Mouse (Mus musculus) limb, embryonic 12.5 days (tissue): ENCODE results near the gene Abcc3. TPM values are rescaled to one million over a fixed set of nuclear protein-coding genes. Genes with fewer than 3 reads are reported as not detected.

Experiments
- ATAC-seq: fragments of 200-750 bp; cut with Nextera tagmentation; 2 replicates; pipeline ENCODE4 v1.8.0; 2017; ENCODE audit warnings: low read depth, moderate TSS enrichment; ENCODE audit not compliant: insufficient number of reproducible peaks, insufficient read depth, low FRiP score, low TSS enrichment
- H3K27ac ChIP-seq: fragments of 300-500 bp; sonication (generic); 2 replicates; pipeline ENCODE4 v1.5.1; 2016; ENCODE audit warnings: mild to moderate bottlenecking, moderate library complexity
- H3K27me3 ChIP-seq: fragments of 300-500 bp; sonication (generic); 2 replicates; pipeline ENCODE4 v1.6.1; 2016; ENCODE audit warnings: mild to moderate bottlenecking, moderate library complexity
- H3K36me3 ChIP-seq: fragments of 300-500 bp; sonication (generic); 2 replicates; pipeline ENCODE4 v1.6.1; 2016; ENCODE audit warnings: mild to moderate bottlenecking, moderate library complexity
- H3K4me1 ChIP-seq: fragments of 300-500 bp; sonication (generic); replicated peaks from 2 replicates; pipeline ENCODE4 v1.6.1; 2016
- H3K4me2 ChIP-seq: fragments of 300-500 bp; sonication (generic); 2 replicates; pipeline ENCODE4 v1.6.1; 2016; ENCODE audit warnings: mild to moderate bottlenecking, moderate library complexity
- H3K4me3 ChIP-seq: fragments of 300-500 bp; sonication (generic); replicated peaks from 2 replicates; pipeline ENCODE4 v1.5.1; 2016; ENCODE audit warnings: mild to moderate bottlenecking
- H3K9ac ChIP-seq: fragments of 300-500 bp; sonication (generic); replicated peaks from 2 replicates; pipeline ENCODE4 v1.6.1; 2016; ENCODE audit warnings: mild to moderate bottlenecking, moderate library complexity
- H3K9me3 ChIP-seq: fragments of 300-500 bp; sonication (generic); 2 replicates; pipeline ENCODE4 v1.6.1; 2016; ENCODE audit warnings: mild to moderate bottlenecking, moderate library complexity
- WGBS: fragments of 180-500 bp; shearing (Covaris S2); methylation state at CpG from one replicate; pipeline ENCODE4 v1.1.7; 2016; 5-methylcytosine and 5-hydroxymethylcytosine counted together
- polyA plus RNA-seq: library from polyadenylated mRNA; unstranded; fragments of >200 nt; fragmentation: Nextera tagmentation; extraction: Ambion mirVana; gene quantifications from 2 replicates; pipeline ENCODE4 v1.2.1, GENCODE M21; 2016

Abcc3 gene
- polyA plus RNA-seq, 1 experiment from 2014 or later, result 0.63 TPM

DNA sequence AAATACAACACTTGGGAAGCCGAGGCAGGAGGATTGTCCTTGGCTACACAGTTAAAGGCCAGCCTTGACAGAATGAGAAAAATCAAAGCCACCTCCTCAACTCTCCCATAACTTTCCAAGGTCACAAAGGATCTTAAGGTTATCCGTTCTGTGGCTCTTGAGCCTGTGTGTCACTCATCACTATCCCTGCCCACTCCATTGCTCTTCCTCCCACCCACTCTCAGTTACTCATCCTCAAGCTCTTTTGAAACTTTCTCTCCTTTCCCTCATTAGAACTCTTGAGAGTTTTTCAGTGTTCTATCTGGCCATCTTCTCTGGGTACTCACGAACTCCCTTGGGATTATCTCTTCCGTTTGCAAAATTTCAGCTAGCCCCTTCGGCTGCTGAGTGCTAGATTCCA lies 68.2 kb downstream of the Abcc3 start:
- no peaks in the 10 kb centered on the region for H3K27me3 ChIP-seq
- no peak overlapping the region for H3K9ac ChIP-seq
- no peak overlapping the region for H3K27ac ChIP-seq
- no peak overlapping the region for H3K4me2 ChIP-seq
- no peaks in the 10 kb centered on the region for H3K9me3 ChIP-seq
- no peak overlapping the region for H3K4me3 ChIP-seq
- 85% methylated on average over 5 of the region's 5 CpGs for WGBS
- H3K4me1 ChIP-seq, result peaks cover 26% of the 10 kb centered on the region
- no peak for ATAC-seq
- H3K36me3 ChIP-seq, result peaks cover under 1% of the 10 kb centered on the region; the same call in 1 of the 2 replicates

DNA sequence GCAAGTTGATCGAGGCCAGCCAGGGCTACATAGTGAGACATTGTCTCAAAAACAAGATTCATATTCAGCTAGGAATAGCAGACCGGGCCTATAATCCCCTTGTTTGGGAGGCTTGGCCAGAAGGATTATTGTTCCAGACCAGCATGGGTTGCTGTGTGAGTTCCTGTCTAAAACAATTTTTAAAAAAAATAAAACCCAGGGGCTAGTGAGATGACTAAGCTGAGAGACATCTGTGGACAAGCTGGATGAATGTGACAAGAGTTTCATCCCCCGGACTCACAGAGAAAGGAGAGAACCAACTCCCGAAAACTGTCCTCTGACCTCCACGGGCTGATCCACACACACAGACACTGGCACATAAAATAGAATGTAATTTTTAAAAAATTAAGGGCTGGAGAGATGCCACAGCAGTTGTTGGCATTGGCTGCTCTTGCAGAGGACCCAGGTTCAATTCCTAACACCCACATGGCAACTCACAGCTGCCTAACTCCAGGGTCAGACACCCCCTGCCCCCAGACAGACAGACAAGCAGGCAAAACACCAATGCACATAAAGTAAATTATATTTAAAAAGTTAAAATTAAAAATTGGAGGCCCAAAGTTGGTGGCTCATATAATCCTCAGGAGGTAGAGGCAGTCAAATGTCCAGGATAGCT lies 69.4 kb downstream of the Abcc3 start:
- H3K9me3 ChIP-seq, result no peaks in the 10 kb centered on the region
- no peak overlapping the region for H3K27ac ChIP-seq
- H3K4me1 ChIP-seq, result peaks cover 28% of the 10 kb centered on the region
- H3K36me3 ChIP-seq, result peaks cover 11% of the 10 kb centered on the region
- H3K9ac ChIP-seq, result no peak overlapping the region
- ATAC-seq, result no peak
- 84% methylated on average over 5 of the region's 5 CpGs for WGBS
- H3K27me3 ChIP-seq, result no peaks in the 10 kb centered on the region
- no peak overlapping the region for H3K4me2 ChIP-seq
- no peak overlapping the region for H3K4me3 ChIP-seq

DNA sequence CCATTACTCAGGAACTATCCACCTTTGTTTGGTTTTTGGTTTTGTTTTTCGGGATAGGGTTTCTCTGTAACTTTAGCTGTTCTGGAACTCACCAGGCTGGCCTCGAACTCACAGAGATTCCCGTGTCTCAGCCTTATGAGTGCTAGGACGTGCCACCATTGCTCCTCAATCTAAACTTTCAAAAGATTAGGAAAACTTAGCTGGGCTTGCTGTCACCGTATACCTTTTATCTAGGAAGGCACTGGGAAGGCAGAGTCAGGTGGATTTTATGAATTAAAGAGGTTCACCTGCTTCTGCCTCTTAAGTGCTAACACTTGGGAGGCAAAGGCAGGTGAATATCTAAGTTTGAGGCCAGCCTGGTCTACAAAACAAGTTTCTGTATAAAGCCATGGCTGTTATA lies 70.2 kb downstream of the Abcc3 start:
- ATAC-seq, result no peak

DNA sequence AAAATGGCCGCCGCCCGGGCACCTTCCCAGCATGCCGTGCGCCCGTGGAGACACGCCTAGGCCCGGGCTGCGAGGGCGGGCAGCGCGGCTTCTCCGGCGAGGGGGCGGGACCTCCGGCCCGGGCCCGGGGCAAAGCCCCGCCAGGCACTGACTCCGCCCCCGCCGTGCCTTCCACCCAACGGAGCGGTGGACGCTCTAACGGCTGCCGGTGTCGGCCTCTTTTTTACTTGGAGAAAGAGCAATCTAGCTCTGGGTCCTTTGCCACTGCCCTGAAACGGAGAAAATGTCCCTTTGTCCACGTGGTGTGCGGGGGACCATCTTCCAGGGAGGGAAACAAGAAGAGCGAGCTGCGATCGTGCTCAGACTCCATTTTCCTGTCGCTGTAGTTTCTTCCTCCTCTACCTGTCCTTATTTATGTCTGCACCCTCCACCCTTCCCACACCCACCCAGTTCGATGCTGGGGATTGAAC lies 70.8 kb downstream of the Abcc3 start, which contains the start of gene Luc7l3:
Gene Luc7l3 (minus strand): TSS at position 58 of the 470 bp plus-strand sequence.
- Histone ChIP-seq H3K9me3 (no peaks in the 10 kb centered on the region), H3K4me1 (peaks cover 35% of the 10 kb centered on the region), H3K4me2 (peak within 1 kb of the TSS; percentile 84), H3K27me3 (no peaks in the 10 kb centered on the region), H3K27ac (peak within 1 kb of the TSS; percentile 98), H3K4me3 (peak within 1 kb of the TSS; percentile 98), H3K9ac (peak within 1 kb of the TSS; percentile 99), H3K36me3 (peaks cover 15% of the 10 kb centered on the region)
- peak; percentile 91 for ATAC-seq
- WGBS, result under 1% methylated on average over 36 of the region's 36 CpGs

More for the DNA sequence above, 70.2 kb downstream of the Abcc3 start:
- Histone ChIP-seq H3K9me3 (no peaks in the 10 kb centered on the region), H3K4me2 (peak overlapping the region; percentile 84), H3K4me1 (peaks cover 31% of the 10 kb centered on the region), H3K36me3 (peaks cover 15% of the 10 kb centered on the region), H3K27ac (peak overlapping the region; percentile 98), H3K9ac (peak overlapping the region; percentile 99; the same call in 1 of the 2 replicates), H3K4me3 (peak overlapping the region; percentile 98), H3K27me3 (no peaks in the 10 kb centered on the region)
- WGBS, result 43% methylated on average over 5 of the region's 5 CpGs

DNA sequence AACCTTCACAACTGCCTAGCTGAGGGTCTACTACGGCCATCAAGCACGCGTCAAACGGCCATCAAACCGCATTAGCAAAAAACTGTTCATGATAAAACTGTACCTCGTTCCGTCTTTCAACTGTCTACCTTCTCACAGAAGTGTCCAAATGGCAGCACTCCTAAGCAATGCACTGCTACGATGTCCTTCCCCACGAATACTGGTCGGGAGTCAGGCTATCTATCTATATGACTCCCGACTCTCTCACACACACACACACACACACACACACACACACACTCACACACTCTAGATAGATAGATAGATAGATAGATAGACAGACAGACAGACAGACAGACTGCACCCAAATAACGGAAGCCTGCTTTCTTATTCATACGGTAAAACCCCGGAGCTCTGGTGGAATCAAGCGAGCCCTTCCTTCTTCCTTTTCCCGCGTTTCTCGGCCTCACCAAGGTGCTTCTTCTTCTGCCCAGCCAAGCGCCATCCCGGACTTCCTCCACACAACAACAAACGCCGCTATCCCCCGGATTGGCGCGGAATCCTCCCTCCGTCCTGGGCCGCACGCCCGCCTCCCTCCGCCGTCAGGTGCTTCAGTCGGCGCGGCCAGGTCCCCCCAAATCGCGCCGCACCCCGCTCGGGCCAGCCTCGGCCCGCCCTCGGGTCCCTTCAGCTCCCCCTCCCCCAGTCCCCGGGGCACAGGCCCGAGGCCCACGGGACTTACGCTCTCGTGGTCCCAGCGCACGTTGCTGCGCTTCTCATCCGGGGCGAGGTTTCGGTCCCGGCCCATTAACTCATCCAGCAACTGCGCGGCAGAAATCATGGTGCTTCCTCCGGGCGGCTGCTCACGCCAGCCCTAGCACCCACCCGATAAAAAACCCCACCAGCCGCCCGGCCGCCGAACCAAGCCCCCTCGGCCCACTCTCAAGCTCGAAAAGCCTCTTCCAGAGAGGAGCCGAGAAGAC lies 71.5 kb downstream of the Abcc3 start:
- Histone ChIP-seq H3K9ac (peak overlapping the region; percentile 99), H3K4me2 (peak overlapping the region; percentile 84), H3K4me1 (peaks cover 36% of the 10 kb centered on the region), H3K27me3 (no peaks in the 10 kb centered on the region), H3K4me3 (peak overlapping the region; percentile 98), H3K9me3 (no peaks in the 10 kb centered on the region), H3K27ac (peak overlapping the region; percentile 98), H3K36me3 (peaks cover 15% of the 10 kb centered on the region)
- WGBS, result under 1% methylated on average over 67 of the region's 67 CpGs
- no peak; the same call in none of the 2 replicates for ATAC-seq

DNA sequence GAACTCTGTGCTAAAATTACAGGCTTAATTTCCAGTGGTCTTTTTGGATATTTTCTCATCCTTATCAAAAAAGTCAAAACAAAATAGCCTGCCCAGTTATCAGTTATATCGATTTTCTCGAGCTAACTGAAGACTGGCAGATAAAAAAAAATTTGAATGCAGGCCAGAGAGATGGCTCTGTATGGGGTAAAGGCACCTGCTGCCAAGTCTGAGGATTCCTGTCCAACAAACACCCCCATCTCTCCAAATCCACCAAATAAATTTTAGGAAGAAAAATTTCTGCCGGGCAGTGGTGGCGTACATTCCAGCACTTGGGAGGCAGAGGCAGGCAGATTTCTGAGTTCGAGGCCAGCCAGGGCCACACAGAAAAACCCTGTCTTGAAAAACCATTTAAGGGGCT lies 74.7 kb downstream of the Abcc3 start:
- Histone ChIP-seq H3K4me3 (no peak overlapping the region), H3K9ac (no peak overlapping the region), H3K4me2 (no peak overlapping the region), H3K9me3 (no peaks in the 10 kb centered on the region), H3K27me3 (no peaks in the 10 kb centered on the region), H3K27ac (no peak overlapping the region), H3K4me1 (peaks cover 49% of the 10 kb centered on the region), H3K36me3 (peaks cover 15% of the 10 kb centered on the region)
- ATAC-seq, result no peak
- 94% methylated on average over 5 of the region's 5 CpGs for WGBS

DNA sequence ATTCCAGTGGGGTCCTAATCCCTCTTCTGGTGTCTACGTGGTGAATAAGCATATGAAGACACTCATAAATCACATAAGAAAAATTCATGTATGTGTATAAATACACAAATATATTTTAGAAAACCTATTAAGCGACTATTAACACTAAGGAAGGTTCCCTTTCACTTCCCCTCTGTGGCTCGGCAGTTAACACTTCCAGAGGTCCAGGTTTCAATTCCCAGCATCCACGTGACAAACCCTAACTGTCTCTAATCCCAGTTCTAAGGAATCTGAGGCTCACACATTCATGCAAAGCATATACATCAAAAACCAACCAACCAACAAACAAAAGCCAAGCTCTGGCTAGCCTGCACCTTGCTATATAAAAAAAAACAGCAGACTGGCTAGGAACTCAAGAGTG lies 75.3 kb downstream of the Abcc3 start:
- no peak overlapping the region for H3K27ac ChIP-seq
- no peaks in the 10 kb centered on the region for H3K27me3 ChIP-seq
- H3K4me1 ChIP-seq, result peaks cover 44% of the 10 kb centered on the region
- no peak overlapping the region for H3K4me2 ChIP-seq
- no peak for ATAC-seq
- 53% methylated on average over 4 of the region's 4 CpGs for WGBS
- H3K9ac ChIP-seq, result no peak overlapping the region
- H3K4me3 ChIP-seq, result no peak overlapping the region
- H3K36me3 ChIP-seq, result peaks cover 15% of the 10 kb centered on the region
- H3K9me3 ChIP-seq, result no peaks in the 10 kb centered on the region

DNA sequence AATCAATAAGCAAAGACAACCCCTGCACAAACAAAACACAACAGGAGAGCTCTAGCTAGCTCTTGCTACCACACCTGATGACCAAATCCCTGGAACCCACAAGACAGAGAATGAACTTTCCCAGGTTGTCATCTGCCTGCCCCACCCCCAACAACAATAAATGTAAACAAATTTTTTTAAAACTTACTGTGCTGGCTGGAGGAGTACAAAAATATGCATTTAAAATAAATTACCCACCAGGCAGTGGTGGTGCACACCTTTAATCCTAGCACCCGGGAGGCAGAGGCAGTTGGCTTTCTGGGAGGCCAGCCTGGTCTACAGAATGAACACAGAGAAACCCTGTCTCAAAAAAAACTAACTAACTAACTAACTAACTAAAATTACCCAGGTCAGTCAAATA lies 75.8 kb downstream of the Abcc3 start:
- no peaks in the 10 kb centered on the region for H3K9me3 ChIP-seq
- no peak overlapping the region for H3K4me2 ChIP-seq
- 90% methylated on average over 1 of the region's 1 CpGs for WGBS
- H3K27me3 ChIP-seq, result no peaks in the 10 kb centered on the region
- H3K36me3 ChIP-seq, result peaks cover 15% of the 10 kb centered on the region
- H3K9ac ChIP-seq, result no peak overlapping the region
- H3K4me3 ChIP-seq, result no peak overlapping the region
- no peak for ATAC-seq
- no peak overlapping the region for H3K27ac ChIP-seq
- peaks cover 42% of the 10 kb centered on the region for H3K4me1 ChIP-seq

DNA sequence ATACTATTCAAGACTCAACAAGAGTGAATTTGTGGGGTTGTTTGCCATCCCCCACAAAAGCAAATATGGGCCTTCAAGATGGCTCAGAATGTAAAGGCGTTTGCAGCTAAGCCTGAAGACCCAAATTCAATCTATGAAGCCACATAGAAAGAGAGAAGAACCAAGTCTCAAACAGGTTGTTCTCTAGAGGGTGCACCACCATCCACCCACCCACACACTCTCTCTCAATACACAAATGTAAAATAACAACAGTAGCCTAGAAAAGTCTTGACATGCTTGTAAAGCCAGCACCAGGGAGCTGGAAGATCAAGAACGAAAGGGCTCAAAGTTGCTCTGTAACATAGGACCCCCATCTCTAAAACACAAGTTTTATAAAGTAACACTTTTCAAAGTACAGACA lies 76.3 kb downstream of the Abcc3 start:
- no peak overlapping the region for H3K27ac ChIP-seq
- no peak for ATAC-seq
- H3K36me3 ChIP-seq, result peaks cover 15% of the 10 kb centered on the region
- no peak overlapping the region for H3K9ac ChIP-seq
- no peak overlapping the region for H3K4me3 ChIP-seq
- H3K4me1 ChIP-seq, result peaks cover 42% of the 10 kb centered on the region
- H3K4me2 ChIP-seq, result no peak overlapping the region
- no peaks in the 10 kb centered on the region for H3K9me3 ChIP-seq
- H3K27me3 ChIP-seq, result no peaks in the 10 kb centered on the region
- 82% methylated on average over 2 of the region's 2 CpGs for WGBS

DNA sequence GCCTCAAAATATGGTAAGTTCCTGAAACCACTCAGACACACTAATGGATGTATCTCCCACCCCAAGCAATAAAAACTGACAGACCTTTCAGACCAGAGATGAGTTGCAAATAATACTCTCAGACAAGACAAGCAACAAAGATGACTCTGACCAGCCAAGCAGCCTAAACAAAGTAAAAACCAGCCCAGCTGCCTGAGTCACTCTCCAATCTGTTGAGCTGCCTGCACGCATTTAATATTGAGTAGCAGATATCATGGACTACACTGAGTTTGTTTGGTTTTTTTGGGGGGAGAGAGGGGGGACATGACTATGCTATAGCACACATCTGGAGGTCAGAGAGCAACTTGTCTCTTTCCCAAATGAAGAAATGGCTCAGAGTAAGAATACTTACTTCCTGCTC lies 77.5 kb downstream of the Abcc3 start:
- H3K4me1 ChIP-seq, result peaks cover 38% of the 10 kb centered on the region
- no peaks in the 10 kb centered on the region for H3K9me3 ChIP-seq
- no peak overlapping the region for H3K4me2 ChIP-seq
- ATAC-seq, result no peak
- no peak overlapping the region for H3K9ac ChIP-seq
- H3K27ac ChIP-seq, result no peak overlapping the region
- H3K4me3 ChIP-seq, result no peak overlapping the region
- no peaks in the 10 kb centered on the region for H3K27me3 ChIP-seq
- peaks cover 18% of the 10 kb centered on the region for H3K36me3 ChIP-seq
- 74% methylated on average over 1 of the region's 1 CpGs for WGBS

DNA sequence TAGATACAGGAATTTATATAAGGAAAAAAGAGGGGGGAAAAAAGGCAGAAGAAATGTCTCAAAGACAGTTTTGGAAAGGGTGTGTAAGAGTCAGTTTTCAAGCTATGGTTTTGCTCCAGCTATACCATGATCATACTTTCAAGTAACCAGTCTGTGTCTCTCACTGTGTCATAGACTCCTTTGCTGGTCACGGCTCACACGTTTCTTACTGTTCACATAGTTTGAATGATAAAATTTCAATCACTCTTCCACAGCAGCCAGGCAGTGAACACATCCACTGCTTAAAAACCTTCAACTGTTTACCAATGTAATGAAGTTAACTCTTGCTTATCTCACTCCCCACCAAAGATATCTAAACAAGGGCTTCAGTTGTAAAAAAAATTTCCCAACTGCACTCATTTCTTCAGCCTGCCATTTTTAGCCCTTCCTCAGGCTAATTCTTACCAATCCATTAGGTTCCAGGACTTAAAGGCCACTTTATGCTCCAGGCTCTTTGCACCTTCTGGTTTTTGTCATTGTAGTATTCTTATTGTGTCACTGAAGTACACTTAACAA lies 78.6 kb downstream of the Abcc3 start:
- H3K9ac ChIP-seq, result no peak overlapping the region
- no peak overlapping the region for H3K4me3 ChIP-seq
- no peak for ATAC-seq
- H3K27ac ChIP-seq, result no peak overlapping the region
- no peak overlapping the region for H3K4me2 ChIP-seq
- H3K36me3 ChIP-seq, result peaks cover 15% of the 10 kb centered on the region
- no peaks in the 10 kb centered on the region for H3K27me3 ChIP-seq
- 91% methylated on average over 2 of the region's 2 CpGs for WGBS
- peaks cover 29% of the 10 kb centered on the region for H3K4me1 ChIP-seq
- no peaks in the 10 kb centered on the region for H3K9me3 ChIP-seq
